Mouse (Mus musculus) adrenal gland, adult 18-20 months (tissue): ENCODE measurements around the gene Suclg1. TPM values are rescaled to one million over a fixed set of nuclear protein-coding genes. Genes with fewer than 3 reads are reported as not detected.

Source experiments
- DNase-seq, 2 experiments: peaks; one replicate each; pipeline ENCODE4 v3.0.0; 2021 to 2022; ENCODE audit warnings: low spot score in 2 of 2
- total RNA-seq, 2 experiments: library from RNA; stranded (reverse); gene quantifications; 1 replicate in 1 of 2; 2 replicates in 1 of 2; pipeline ENCODE4 v1.2.3; 2021

The Suclg1 gene
- total RNA-seq, 2 experiments from 2014 or later: 332 to 566 TPM

DNA sequence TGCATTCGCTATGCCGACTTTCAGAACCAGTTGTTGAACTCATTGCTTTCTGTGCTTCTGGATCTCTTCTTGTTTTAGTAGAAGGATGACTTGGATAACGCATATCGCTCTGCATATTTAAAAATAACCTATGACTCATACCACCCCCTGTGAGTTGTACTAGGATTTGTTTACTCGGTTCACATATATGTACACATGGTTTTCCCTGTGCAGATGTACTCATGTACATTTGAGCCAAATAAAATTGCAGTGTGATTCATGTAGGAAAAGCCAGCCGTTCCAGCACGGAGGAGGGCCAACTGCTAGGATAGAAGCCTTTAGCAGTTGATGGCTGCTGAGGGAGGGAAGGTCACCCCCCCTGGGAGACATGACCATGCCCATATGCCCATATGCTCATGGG, 63.6 kb downstream of the Suclg1 start:
- no peak for DNase-seq

DNA sequence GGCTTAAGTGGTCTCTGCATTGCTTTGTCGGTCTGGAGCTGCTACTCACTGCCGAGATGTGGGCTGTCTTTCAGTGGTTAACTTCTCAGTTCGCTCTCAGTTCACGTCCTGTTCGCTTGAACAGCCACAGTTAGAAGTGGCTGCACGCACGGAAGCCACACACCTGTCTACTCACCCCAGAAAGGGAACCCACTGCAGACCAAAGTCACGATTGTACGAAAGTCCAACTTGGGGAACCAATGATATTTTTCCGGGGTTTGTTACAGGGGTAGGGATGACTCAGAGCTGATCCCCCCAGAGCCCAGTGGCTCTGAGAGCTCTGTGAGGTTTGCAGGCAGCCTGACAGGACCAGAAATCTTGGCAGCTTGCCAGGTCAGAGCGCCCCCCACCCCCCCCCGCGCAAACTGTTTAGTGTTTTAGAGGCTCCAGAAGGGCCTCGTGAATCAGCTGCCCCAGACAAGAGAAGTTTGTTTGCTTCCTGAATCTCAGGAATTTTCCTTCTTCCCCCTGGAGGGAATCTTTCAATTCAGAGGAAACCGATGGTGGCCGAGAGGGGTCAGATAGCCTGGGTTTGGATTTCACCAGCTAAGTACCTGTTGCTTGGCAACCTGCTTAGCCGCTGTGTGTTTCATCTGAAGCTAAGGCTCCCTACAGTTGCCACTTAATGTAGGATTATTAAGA, 66.9 kb downstream of the Suclg1 start:
- DNase-seq: peak; percentile 53 to 56

DNA sequence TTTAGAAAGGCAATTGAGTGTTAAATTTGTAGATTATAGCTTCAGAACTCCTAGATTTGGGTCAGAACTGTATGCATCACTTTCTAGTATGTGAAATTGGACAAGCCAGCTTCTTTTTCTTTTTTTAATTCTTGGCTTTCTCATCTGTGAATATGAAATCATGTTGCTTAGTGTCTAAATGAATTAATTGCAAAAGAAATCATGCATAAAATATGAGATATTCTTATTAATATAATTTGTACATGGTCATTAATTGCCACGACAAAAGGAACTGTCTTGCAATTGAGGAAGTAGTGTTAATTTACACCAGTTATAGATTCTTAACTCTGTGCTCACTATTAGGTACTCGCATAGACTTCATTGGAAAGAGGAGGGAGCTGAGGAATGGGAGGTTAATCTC, 74.1 kb downstream of the Suclg1 start:
- no peak for DNase-seq

Other genes starting within 250 kb of the Suclg1 start
- under 1 TPM in 1 of 2 experiments, not detected in 1; 0.03 TPM for gene Dnah6, start 26.7 kb upstream of the Suclg1 start, total RNA-seq
- gene 4931417E11Rik, start 221.3 kb downstream of the Suclg1 start, total RNA-seq: not detected